Mouse (Mus musculus) heart, adult 2 months (tissue): ENCODE results near the gene Gm44790. TPM values are rescaled to one million over a fixed set of nuclear protein-coding genes. Genes with fewer than 3 reads are reported as not detected.

Source experiments
- DNase-seq, 2 experiments: peaks; one replicate each; pipeline ENCODE4 v3.0.0; 2021
- H3K27ac ChIP-seq: fragments of 200-600 bp; 2 replicates; pipeline ENCODE4 v1.8.1; 2022
- H3K27me3 ChIP-seq: fragments of 200-500 bp; 2 replicates; pipeline ENCODE4 v1.6.1; 2012; ENCODE audit warnings: mild to moderate bottlenecking, low read length, inconsistent platforms, mixed read lengths; ENCODE audit not compliant: control insufficient read depth, insufficient read depth
- H3K36me3 ChIP-seq: fragments of 200-500 bp; 2 replicates; pipeline ENCODE4 v1.6.1; 2012; ENCODE audit warnings: low read length, inconsistent platforms; ENCODE audit not compliant: control insufficient read depth, insufficient read depth
- H3K4me1 ChIP-seq: fragments of 200-500 bp; 2 replicates; pipeline ENCODE4 v1.6.1; 2011; ENCODE audit warnings: low read length; ENCODE audit not compliant: control insufficient read depth, insufficient read depth
- H3K4me3 ChIP-seq: fragments of 200-600 bp; 2 replicates; pipeline ENCODE4 v1.8.1; 2022
- H3K79me2 ChIP-seq: fragments of 200-500 bp; replicated peaks from 2 replicates; pipeline ENCODE4 v1.6.1; 2012; ENCODE audit warnings: mild to moderate bottlenecking, inconsistent platforms, low read length, moderate library complexity, mixed read lengths; ENCODE audit not compliant: control insufficient read depth, insufficient read depth
- H3K9ac ChIP-seq: fragments of 200-500 bp; 2 replicates; pipeline ENCODE4 v1.6.1; 2012; ENCODE audit warnings: low read depth, mild to moderate bottlenecking, control low read depth, inconsistent platforms, low read length, mixed read lengths
- CTCF ChIP-seq: fragments of 200-600 bp; IDR thresholded peaks from 2 replicates; pipeline ENCODE4 v1.8.1; 2022; ENCODE audit warnings: antibody characterized with exemption, mild to moderate bottlenecking, moderate library complexity
- EP300 ChIP-seq: fragments of 200-500 bp; IDR thresholded peaks from 2 replicates; pipeline ENCODE4 v1.6.1; 2011; ENCODE audit warnings: low read depth, low read length, control low read depth; ENCODE audit not compliant: insufficient read depth
- POLR2A ChIP-seq: fragments of 200-500 bp; IDR thresholded peaks from 2 replicates; pipeline ENCODE4 v1.6.1; 2011; ENCODE audit warnings: mild to moderate bottlenecking, low read depth, low read length, control low read depth; ENCODE audit not compliant: insufficient read depth
- WGBS: fragments of 180-500 bp; shearing (Covaris S2); methylation state at CpG from one replicate; pipeline ENCODE4 v1.1.7; 2018; 5-methylcytosine and 5-hydroxymethylcytosine counted together
- intact Hi-C: fragments of 180-260 bp; cut with DNase I; formaldehyde crosslinking; loops from one replicate; pipeline ENCODE4 v1.15.1; 2025
- polyA plus RNA-seq: library from polyadenylated mRNA; depleted of rRNA; stranded (reverse); fragments of >200 nt; gene quantifications from 2 replicates; pipeline ENCODE4 v1.2.3, GENCODE M21; 2012
- total RNA-seq, 2 experiments: library from RNA; stranded (reverse); gene quantifications; 2 replicates each; pipeline ENCODE4 v1.2.3; 2021

Gm44790 gene
- total and polyA plus RNA-seq, 3 experiments: not detected

GRCm38 (mm10) chr6:86399995-86400394, 26.5 kb upstream of the Gm44790 start:
- Histone ChIP-seq H3K36me3 (no peaks in the 10 kb centered on the region; the same call in 1 of the 2 replicates), H3K27me3 (no peaks in the 10 kb centered on the region), H3K4me1 (peaks cover 4% of the 10 kb centered on the region; the same call in 1 of the 2 replicates), H3K9ac (no peak overlapping the region), H3K27ac (no peak overlapping the region), H3K4me3 (no peak overlapping the region), H3K79me2 (no peaks in the 10 kb centered on the region)
- DNase-seq: no peak
- WGBS: 60% methylated on average over 2 of the region's 2 CpGs
- intact Hi-C loops: loop anchor here (5.0 kb wide), 2 partner anchors 258 to 273 kb away; no protein-coding TSS in a partner anchor
- TF ChIP-seq POLR2A (no peak), EP300 (no peak), CTCF (no peak)

DNA sequence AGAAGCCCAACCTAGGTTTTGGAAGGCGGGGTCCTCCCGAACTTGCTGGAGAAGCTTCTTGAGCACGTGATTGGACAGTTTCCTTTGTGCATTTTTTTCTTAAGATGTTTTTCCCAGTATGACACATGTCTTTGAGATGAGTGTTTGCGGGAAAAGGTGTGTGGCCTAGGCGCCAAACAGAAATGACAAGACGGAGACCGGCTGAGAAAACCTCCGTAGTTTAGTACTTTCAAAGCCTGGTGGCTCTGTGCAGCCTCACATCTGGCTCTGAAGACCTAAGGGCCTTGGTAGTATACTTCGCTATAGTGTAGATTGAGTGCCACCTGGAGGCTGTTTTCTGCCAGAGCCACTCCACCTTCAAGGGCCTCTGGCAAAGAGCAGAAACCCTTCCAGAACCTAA, 25.5 kb upstream of the Gm44790 start:
- no peaks in the 10 kb centered on the region for H3K27me3 ChIP-seq
- TF ChIP-seq EP300 (peak; percentile 67; the same call in 1 of the 2 replicates), CTCF (peak; percentile 90), POLR2A (no peak)
- intact Hi-C loops: loop anchor here (1.0 to 5.0 kb wide), 3 partner anchors 36 to 274 kb away; partner anchors contain the start of gene Fam136a
- no peaks in the 10 kb centered on the region for H3K79me2 ChIP-seq
- WGBS: 3% methylated on average over 9 of the region's 9 CpGs
- peaks cover 7% of the 10 kb centered on the region for H3K4me1 ChIP-seq
- peaks cover 5% of the 10 kb centered on the region for H3K36me3 ChIP-seq
- no peak overlapping the region for H3K9ac ChIP-seq
- DNase-seq: peak; percentile 73 to 78
- no peak overlapping the region; the same call in 1 of the 2 replicates for H3K27ac ChIP-seq
- H3K4me3 ChIP-seq: peak overlapping the region; percentile 23; the same call in 1 of the 2 replicates

- TF ChIP-seq EP300: no peak
- no peak for TF ChIP-seq CTCF
- TF ChIP-seq POLR2A: no peak
- intact Hi-C loops: loop anchor here (5.0 kb wide), 2 partner anchors 261 to 276 kb away; no protein-coding TSS in a partner anchor
- peak overlapping the region; percentile 79 for H3K4me3 ChIP-seq
- H3K36me3 ChIP-seq: peaks cover 13% of the 10 kb centered on the region
- H3K9ac ChIP-seq: no peak overlapping the region
- no peaks in the 10 kb centered on the region for H3K79me2 ChIP-seq
- 41% methylated on average over 12 of the region's 12 CpGs for WGBS
- peak overlapping the region; percentile 95 for H3K27ac ChIP-seq
- H3K4me1 ChIP-seq: peaks cover 5% of the 10 kb centered on the region
- no peak for DNase-seq
- no peaks in the 10 kb centered on the region for H3K27me3 ChIP-seq
These were observed 23.5 kb upstream of the Gm44790 start for GRCm38 (mm10) chr6:86402681-86403607.

- H3K9ac ChIP-seq: no peak overlapping the region
- WGBS: 1% methylated on average over 15 of the region's 15 CpGs
- H3K4me1 ChIP-seq: peaks cover 4% of the 10 kb centered on the region
- H3K79me2 ChIP-seq: no peaks in the 10 kb centered on the region
- H3K4me3 ChIP-seq: peak overlapping the region; percentile 79
- H3K36me3 ChIP-seq: peaks cover 13% of the 10 kb centered on the region
- TF ChIP-seq POLR2A (no peak), CTCF (no peak), EP300 (no peak)
- peak in 1 of 2 experiments; percentile 91 for DNase-seq
- no peaks in the 10 kb centered on the region for H3K27me3 ChIP-seq
- intact Hi-C loops: loop anchor here (2.0 to 5.0 kb wide), 3 partner anchors 35 to 276 kb away; partner anchors contain the start of gene C87436
- H3K27ac ChIP-seq: peak overlapping the region; percentile 95
These were observed 22.7 kb upstream of the Gm44790 start for GRCm38 (mm10) chr6:86403728-86404099.

- WGBS: under 1% methylated on average over 62 of the region's 62 CpGs
- Histone ChIP-seq H3K4me1 (peaks cover 4% of the 10 kb centered on the region), H3K79me2 (no peaks in the 10 kb centered on the region), H3K4me3 (peak within 1 kb of the TSS; percentile 79), H3K27me3 (no peaks in the 10 kb centered on the region), H3K9ac (peak within 1 kb of the TSS; percentile 92), H3K27ac (peak within 1 kb of the TSS; percentile 95), H3K36me3 (peaks cover 13% of the 10 kb centered on the region)
- intact Hi-C loops: loop anchor here (2.0 to 5.0 kb wide), 3 partner anchors 35 to 277 kb away; partner anchors contain the start of gene C87436
- peak; percentile 94 to 98 for DNase-seq
- TF ChIP-seq POLR2A (peak; percentile 67), EP300 (no peak), CTCF (no peak)
These were observed 22.2 kb upstream of the Gm44790 start, which contains the start of gene Tia1 for GRCm38 (mm10) chr6:86404100-86404861. Gene Tia1 (plus strand): TSS chr6:86404219.
